Mouse (Mus musculus) urinary bladder, postnatal 36 days (tissue): ENCODE measurements around the gene Fcgr1.
A peak's percentile ranks its signal among the peaks of the same experiment; 100 is the strongest.
"Not testable (repeated sequence)": the region's sequence is repeated elsewhere in the genome, so short reads cannot be mapped to it uniquely, and the experiment has no call there.

Source experiments
- DNase-seq, 2 experiments: peaks; one replicate each; pipeline ENCODE4 v3.0.0; 2022; ENCODE audit warnings: low spot score in 2 of 2, mixed read lengths in 1 of 2

Gene Fcgr1

DNA sequence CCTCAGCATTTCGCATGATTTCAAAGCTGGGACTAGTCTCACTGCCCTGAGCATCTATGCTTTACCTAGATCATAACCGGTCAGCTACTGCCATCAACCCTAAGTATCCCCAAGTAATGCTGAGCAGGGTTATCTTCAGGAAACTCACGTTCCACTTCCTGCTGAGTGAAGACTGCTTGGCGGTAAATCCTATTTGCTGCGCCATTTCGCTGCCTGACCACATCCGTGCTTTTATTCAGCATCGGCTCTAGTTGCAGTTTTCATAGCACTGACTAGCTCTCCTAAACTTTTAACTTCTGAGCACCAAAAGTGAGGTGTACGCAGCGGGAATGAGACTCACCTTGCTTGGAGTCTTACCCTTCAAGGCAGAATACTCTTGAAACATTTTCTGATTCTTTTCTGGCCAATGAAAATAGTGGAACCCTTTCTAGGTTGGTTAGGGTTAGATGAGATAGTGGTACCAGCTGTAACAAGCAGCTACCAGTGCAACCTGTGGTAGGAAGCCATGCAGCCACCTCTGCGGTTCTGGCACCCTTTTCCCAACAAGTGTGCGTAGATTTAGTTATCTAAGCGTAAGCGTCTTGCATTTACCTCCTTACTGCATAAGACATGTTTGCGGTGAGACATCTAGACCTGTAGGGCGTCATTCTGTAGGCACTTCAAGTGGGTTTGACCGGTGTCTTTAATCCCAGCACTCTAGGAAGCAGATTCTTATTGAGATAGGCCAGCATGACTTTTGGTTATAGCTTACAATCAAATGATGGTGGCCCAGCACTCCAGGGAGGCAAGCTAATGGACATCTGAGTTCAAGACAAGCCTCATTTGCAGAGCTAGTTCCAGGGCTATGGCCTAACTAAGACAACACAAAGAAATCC lies 19.9 kb downstream of the Fcgr1 start:
- no peak for DNase-seq

- DNase-seq = peak; percentile 85 to 90
Measured at GRCm38 (mm10) chr3:96269511-96270474, 24.0 kb downstream of the Fcgr1 start, which contains the start of gene Hist2h2bb. Gene Hist2h2bb (plus strand): TSS chr3:96269752.

GRCm38 (mm10) chr3:96268776-96269378 lies 24.9 kb downstream of the Fcgr1 start:
- not testable (repeated sequence) for DNase-seq

GRCm38 (mm10) chr3:96268051-96268775 lies 25.6 kb downstream of the Fcgr1 start, which contains the start of gene Hist2h3b:
Gene Hist2h3b (plus strand): TSS chr3:96268654.
- DNase-seq = peak; percentile 74 to 80

DNA sequence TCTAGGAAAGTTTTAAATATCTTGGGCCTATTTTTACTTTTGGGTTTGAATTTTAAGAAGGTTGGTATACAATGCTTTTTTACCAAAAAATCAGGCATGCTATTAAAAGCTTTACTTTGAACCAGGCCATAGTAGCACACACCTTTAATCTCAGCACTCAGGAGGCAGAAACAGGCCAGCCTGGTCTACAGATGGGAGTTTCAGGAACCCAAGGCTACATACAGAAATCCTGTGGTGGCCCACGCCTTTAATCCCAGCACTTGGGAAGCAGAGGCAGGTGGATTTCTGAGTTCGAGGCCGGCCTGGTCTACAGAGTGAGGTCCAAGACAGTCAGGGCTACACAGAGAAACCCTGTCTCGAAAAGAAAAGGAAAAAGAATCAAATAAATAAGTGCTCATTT lies 26.2 kb downstream of the Fcgr1 start:
- no peak for DNase-seq

- no peak for DNase-seq
Measured at GRCm38 (mm10) chr3:96266132-96266710, 27.5 kb downstream of the Fcgr1 start.

- DNase-seq = no peak
Measured at GRCm38 (mm10) chr3:96264404-96264949, 29.3 kb downstream of the Fcgr1 start.

- DNase-seq = peak; percentile 59 to 60
Measured at GRCm38 (mm10) chr3:96263558-96264403, 30.0 kb downstream of the Fcgr1 start.

DNA sequence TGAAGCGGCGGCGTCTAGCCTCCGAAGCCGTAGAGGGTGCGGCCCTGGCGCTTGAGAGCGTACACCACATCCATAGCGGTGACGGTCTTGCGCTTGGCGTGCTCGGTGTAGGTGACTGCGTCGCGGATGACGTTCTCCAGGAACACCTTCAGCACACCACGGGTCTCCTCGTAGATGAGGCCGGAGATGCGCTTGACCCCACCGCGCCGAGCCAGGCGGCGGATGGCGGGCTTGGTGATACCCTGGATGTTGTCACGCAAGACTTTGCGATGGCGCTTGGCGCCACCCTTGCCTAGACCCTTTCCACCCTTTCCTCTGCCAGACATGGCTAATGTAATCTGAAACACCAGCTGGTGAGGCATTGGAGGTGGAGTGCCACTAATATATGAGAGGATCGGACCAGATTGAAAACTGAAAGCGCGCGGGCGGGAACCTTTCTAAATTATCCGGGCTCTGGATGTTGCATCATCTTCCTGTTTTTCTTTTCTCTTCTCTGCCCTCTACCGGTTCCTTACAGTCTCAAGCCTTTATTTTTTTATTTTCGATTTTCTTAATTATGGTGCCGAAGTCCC lies 30.7 kb downstream of the Fcgr1 start, which contains the start of gene Hist2h4:
Gene Hist2h4, minus strand, starts transcription at position 333 of the 572 bp plus-strand sequence.
- DNase-seq = peak; percentile 97 to 99

DNA sequence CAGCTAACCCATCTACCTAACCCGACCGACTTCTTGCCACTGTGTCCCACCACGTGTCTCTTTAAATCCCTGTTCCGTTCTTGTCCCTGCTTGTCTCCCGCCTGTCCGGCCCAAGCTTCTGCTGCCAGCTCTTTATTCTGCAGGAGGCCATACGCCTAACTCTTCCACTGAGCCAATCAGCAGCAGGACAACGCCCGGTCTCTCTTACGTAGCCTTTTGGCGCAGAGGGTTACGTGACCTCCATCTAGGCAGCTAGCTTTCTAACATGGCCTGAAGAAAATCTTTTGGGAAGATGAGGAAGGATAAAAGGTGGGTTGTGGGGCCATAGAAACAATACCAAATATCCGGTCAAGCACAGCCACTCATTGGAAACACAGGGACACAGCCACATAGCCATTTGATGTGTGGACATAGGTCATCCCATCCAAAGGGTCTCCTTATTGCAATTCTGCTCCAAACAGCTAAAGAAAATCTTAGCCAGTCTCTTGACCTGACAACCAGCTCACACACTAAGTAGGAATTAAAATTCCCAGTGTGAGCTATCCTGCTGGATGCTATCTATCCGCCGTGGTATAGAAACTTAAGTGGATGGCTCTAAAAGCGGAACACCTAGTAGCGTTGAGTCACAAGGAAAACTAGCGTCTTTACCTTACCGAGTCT lies 31.4 kb downstream of the Fcgr1 start:
- DNase-seq = peak; percentile 80 to 90

DNA sequence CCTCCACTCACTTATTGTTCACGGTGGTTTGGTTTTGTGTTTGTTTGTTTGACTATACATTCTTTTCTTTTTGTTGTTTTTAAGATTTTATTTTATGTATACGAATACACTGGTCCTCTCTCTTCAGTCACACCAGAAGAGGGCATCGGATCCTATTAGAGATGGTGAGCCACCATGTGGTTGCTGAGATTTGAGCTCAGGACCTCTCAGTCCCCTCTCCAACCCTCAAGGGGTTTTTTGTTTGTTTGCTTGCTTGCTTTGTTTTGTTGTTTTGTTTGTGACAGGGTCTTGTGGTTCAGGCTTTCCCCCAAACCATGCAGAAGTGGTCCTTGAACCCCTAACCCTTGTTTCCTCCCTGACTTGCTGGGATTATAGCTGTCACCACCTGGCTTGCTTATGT lies 32.1 kb downstream of the Fcgr1 start:
- DNase-seq = no peak

GRCm38 (mm10) chr3:96260220-96260619 lies 33.5 kb downstream of the Fcgr1 start:
- no peak for DNase-seq

DNA sequence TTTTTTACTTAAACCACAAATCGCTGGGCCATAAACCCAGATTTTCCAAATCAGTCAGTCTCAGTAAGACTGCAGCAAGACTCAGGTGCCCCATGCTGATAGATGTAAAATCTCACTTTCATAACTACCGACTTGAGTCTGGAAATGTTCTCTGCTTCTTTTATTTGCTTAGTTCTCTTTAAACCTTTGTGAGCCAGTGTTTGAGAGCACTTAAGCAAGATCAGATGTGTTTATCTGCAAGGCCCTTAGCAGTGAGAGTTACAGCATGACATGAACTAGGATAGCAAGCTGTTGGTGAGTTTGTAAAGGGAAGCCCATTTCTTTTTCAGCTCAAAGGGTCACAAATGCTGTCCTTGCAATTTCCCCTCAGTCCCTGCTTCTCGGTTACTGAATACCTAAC lies 36.6 kb downstream of the Fcgr1 start:
- no peak for DNase-seq

DNA sequence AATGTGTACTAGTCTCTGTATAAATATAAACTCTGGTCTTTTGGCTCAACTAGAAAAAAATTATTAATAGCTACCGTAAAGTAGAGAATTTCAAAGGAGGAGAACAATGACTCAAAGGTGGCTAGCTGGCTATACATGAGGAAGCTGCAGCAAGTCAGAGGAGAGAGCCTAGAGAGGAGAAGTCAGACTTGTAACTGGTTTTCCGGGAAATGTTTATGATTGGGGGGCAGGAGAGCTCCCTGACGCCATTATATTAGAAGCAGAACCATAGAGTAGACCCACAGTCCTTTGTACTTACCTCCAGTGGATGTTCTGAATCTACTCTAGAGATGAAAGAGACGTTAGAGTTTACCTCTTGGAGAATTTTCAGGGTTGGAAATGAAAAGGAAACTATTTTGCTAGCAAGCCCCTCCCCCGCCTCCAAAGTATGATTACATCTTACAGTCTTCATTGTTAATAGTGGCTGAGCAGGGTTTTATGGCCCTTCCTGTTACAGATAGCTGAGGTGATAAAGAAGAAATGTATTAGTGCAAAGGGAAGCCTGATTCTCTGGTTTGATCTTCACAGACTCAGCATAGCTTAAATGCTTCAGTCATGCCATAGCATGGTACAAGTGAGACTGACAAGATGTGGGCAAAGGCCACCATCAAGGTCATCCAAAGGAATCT lies 37.7 kb downstream of the Fcgr1 start:
- DNase-seq = no peak

GRCm38 (mm10) chr3:96254683-96255355 lies 39.0 kb downstream of the Fcgr1 start:
- peak; percentile 43 to 49 for DNase-seq

DNA sequence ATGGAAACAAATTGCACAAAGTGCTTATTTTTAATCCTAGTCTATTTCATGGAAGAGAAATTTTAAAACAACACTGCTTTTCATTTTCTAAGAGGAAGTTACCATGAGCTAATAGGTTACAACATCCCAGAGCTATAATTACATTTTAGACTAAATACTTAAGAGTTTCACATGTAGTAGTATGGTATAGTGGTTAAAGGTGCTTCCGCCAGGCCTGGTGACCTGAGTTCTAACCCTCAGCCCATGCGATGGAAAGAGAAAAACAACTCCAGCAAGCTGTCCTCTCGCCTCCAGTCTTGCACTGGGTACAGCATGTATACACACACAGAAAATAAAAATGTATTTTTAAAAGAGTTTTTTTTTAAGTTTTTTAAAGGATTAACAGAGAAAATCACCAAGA lies 42.0 kb downstream of the Fcgr1 start:
- DNase-seq = no peak

GRCm38 (mm10) chr3:96250890-96251289 lies 42.9 kb downstream of the Fcgr1 start:
- DNase-seq = no peak

DNA sequence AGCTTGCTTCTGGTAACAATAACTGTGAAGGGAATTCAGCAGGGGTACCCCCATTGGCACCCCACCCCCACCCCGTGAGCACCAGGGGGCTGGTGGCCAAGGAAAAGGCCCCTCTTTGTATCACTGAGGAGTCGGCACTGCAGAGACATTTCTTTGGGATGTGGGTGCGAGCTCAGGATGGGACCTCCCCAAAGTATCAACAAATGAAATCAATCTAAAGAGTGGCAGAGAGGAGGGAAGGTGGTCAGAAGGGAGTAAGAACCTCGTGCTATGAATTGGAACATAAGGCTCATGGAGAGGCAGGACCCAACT lies 44.8 kb downstream of the Fcgr1 start:
- DNase-seq = no peak
